Mouse (Mus musculus): ENCODE data around the gene Olfr785. TPM values are rescaled to one million over a fixed set of nuclear protein-coding genes. Genes with fewer than 3 reads are reported as not detected.
"Not testable (repeated sequence)": the region's sequence is repeated elsewhere in the genome, so short reads cannot be mapped to it uniquely, and the experiment has no call there.

The Olfr785 gene
- not detected in 2 replicates for total RNA-seq (2014; rRNA removed)
- polyA plus RNA-seq (2015; fragmentation: Nextera tagmentation; extraction: Ambion mirVana), result not detected in 2 replicates

- Histone ChIP-seq H3K9ac (replicated peaks; ENCODE audit: low read length, poor library complexity, severe bottlenecking) (no peak within 1 kb of the TSS), H3K4me3 (ENCODE audit: low read depth, low read length) (no peak within 1 kb of the TSS), H3K27me3 (ENCODE audit: insufficient read depth, low read length) (no peaks in the 10 kb centered on the region), H3K4me2 (ENCODE audit: low read depth, low read length, poor library complexity, severe bottlenecking) (no peak within 1 kb of the TSS), H3K9me3 (ENCODE audit: low read length) (no peaks in the 10 kb centered on the region), H3K27ac (ENCODE audit: low read depth, low read length) (no peak within 1 kb of the TSS), H3K4me1 (ENCODE audit: insufficient read depth, low read length) (no peaks in the 10 kb centered on the region), H3K36me3 (ENCODE audit: insufficient read depth, low read length) (no peaks in the 10 kb centered on the region)
- ATAC-seq (ENCODE audit: low FRiP score), result no peak
- DNase-seq (ENCODE audit: low spot score), result no peak
- 68% methylated on average over 2 of the region's 2 CpGs for WGBS
- TF ChIP-seq CTCF (IDR thresholded peaks at IDR 0.05), result no peak
Measured at GRCm38 (mm10) chr10:129405126-129405525, at the start of gene Olfr785. Olfr785 (plus strand) TSS chr10:129405426.

GRCm38 (mm10) chr10:129356496-129356895 is 48.7 kb upstream of the Olfr785 start:
- not testable (repeated sequence) for H3K4me1 ChIP-seq (ENCODE audit: insufficient read depth, low read length); H3K4me2 ChIP-seq (ENCODE audit: low read depth, low read length, poor library complexity, severe bottlenecking); H3K27me3 ChIP-seq (ENCODE audit: insufficient read depth, low read length); H3K27ac ChIP-seq (ENCODE audit: low read depth, low read length); H3K36me3 ChIP-seq (ENCODE audit: insufficient read depth, low read length); H3K4me3 ChIP-seq (ENCODE audit: low read depth, low read length); DNase-seq (ENCODE audit: low spot score); ATAC-seq (ENCODE audit: low FRiP score); H3K9ac ChIP-seq (replicated peaks; ENCODE audit: low read length, poor library complexity, severe bottlenecking); H3K9me3 ChIP-seq (ENCODE audit: low read length)
- WGBS, result 79% methylated on average over 4 of the region's 4 CpGs

GRCm38 (mm10) chr10:129357307-129357706 is 47.9 kb upstream of the Olfr785 start:
- Histone ChIP-seq H3K4me1 (ENCODE audit: insufficient read depth, low read length) (no peaks in the 10 kb centered on the region), H3K36me3 (ENCODE audit: insufficient read depth, low read length) (no peaks in the 10 kb centered on the region), H3K27ac (ENCODE audit: low read depth, low read length) (no peak overlapping the region), H3K27me3 (ENCODE audit: insufficient read depth, low read length) (no peaks in the 10 kb centered on the region), H3K4me2 (ENCODE audit: low read depth, low read length, poor library complexity, severe bottlenecking) (no peak overlapping the region), H3K9ac (replicated peaks; ENCODE audit: low read length, poor library complexity, severe bottlenecking) (no peak overlapping the region), H3K9me3 (ENCODE audit: low read length) (no peaks in the 10 kb centered on the region), H3K4me3 (ENCODE audit: low read depth, low read length) (no peak overlapping the region)
- DNase-seq (ENCODE audit: low spot score), result no peak
- no peak for ATAC-seq (ENCODE audit: low FRiP score)
- 80% methylated on average over 5 of the region's 5 CpGs for WGBS
- no peak for TF ChIP-seq CTCF (IDR thresholded peaks at IDR 0.05)

- 93% methylated on average over 5 of the region's 5 CpGs for WGBS
- H3K4me3 ChIP-seq (ENCODE audit: low read depth, low read length); ATAC-seq (ENCODE audit: low FRiP score): not testable (repeated sequence)
Measured at GRCm38 (mm10) chr10:129374051-129374450, 31.2 kb upstream of the Olfr785 start.

GRCm38 (mm10) chr10:129383783-129384182 is 21.4 kb upstream of the Olfr785 start, which contains the start of gene Olfr784:
Olfr784 (plus strand) TSS chr10:129384083.
- H3K27ac ChIP-seq (ENCODE audit: low read depth, low read length), result no peak within 1 kb of the TSS
- H3K4me3 ChIP-seq (ENCODE audit: low read depth, low read length), result no peak within 1 kb of the TSS
- no peak within 1 kb of the TSS for H3K9ac ChIP-seq (replicated peaks; ENCODE audit: low read length, poor library complexity, severe bottlenecking)
- H3K4me2 ChIP-seq (ENCODE audit: low read depth, low read length, poor library complexity, severe bottlenecking), result no peak within 1 kb of the TSS
- DNase-seq (ENCODE audit: low spot score), result no peak
- H3K36me3 ChIP-seq (ENCODE audit: insufficient read depth, low read length), result no peaks in the 10 kb centered on the region
- no peaks in the 10 kb centered on the region for H3K27me3 ChIP-seq (ENCODE audit: insufficient read depth, low read length)
- no peak for ATAC-seq (ENCODE audit: low FRiP score)
- no peaks in the 10 kb centered on the region for H3K4me1 ChIP-seq (ENCODE audit: insufficient read depth, low read length)
- TF ChIP-seq CTCF (IDR thresholded peaks at IDR 0.05), result no peak
- no peaks in the 10 kb centered on the region for H3K9me3 ChIP-seq (ENCODE audit: low read length)

More at GRCm38 (mm10) chr10:129374051-129374450, 31.2 kb upstream of the Olfr785 start:
- not testable (repeated sequence) for H3K27ac ChIP-seq (ENCODE audit: low read depth, low read length); H3K4me2 ChIP-seq (ENCODE audit: low read depth, low read length, poor library complexity, severe bottlenecking); DNase-seq (ENCODE audit: low spot score); H3K4me1 ChIP-seq (ENCODE audit: insufficient read depth, low read length); H3K9ac ChIP-seq (replicated peaks; ENCODE audit: low read length, poor library complexity, severe bottlenecking); H3K27me3 ChIP-seq (ENCODE audit: insufficient read depth, low read length); H3K36me3 ChIP-seq (ENCODE audit: insufficient read depth, low read length); H3K9me3 ChIP-seq (ENCODE audit: low read length)

GRCm38 (mm10) chr10:129400892-129401291 is 4.3 kb upstream of the Olfr785 start:
- no peak for DNase-seq (ENCODE audit: low spot score)

More at GRCm38 (mm10) chr10:129400892-129401291, 4.3 kb upstream of the Olfr785 start:
- 35% methylated on average over 5 of the region's 5 CpGs for WGBS
- Histone ChIP-seq H3K4me2 (ENCODE audit: low read depth, low read length, poor library complexity, severe bottlenecking) (no peak overlapping the region), H3K9ac (replicated peaks; ENCODE audit: low read length, poor library complexity, severe bottlenecking) (no peak overlapping the region), H3K4me3 (ENCODE audit: low read depth, low read length) (no peak overlapping the region), H3K27me3 (ENCODE audit: insufficient read depth, low read length) (no peaks in the 10 kb centered on the region), H3K36me3 (ENCODE audit: insufficient read depth, low read length) (no peaks in the 10 kb centered on the region), H3K9me3 (ENCODE audit: low read length) (no peaks in the 10 kb centered on the region), H3K27ac (ENCODE audit: low read depth, low read length) (no peak overlapping the region), H3K4me1 (ENCODE audit: insufficient read depth, low read length) (no peaks in the 10 kb centered on the region)
- no peak for ATAC-seq (ENCODE audit: low FRiP score)
- no peak for TF ChIP-seq CTCF (IDR thresholded peaks at IDR 0.05)

All from midbrain, postnatal 0 days (tissue).